Mouse (Mus musculus) heart, adult 11 months (tissue): ENCODE results near the gene Bphl.

Experiments used
- DNase-seq: peaks from one replicate; pipeline ENCODE4 v3.0.0; 2022

Gene Bphl

GRCm38 (mm10) chr13:34053673-34054282, 16.4 kb downstream of the Bphl start:
- no peak for DNase-seq

GRCm38 (mm10) chr13:34054391-34054790, 17.0 kb downstream of the Bphl start:
- no peak for DNase-seq

- DNase-seq: no peak
Observed at GRCm38 (mm10) chr13:34054983-34055382, 17.6 kb downstream of the Bphl start.

- no peak for DNase-seq
Observed at GRCm38 (mm10) chr13:34057252-34057651, 19.9 kb downstream of the Bphl start.

- DNase-seq: no peak
Observed at GRCm38 (mm10) chr13:34060061-34060460, 22.7 kb downstream of the Bphl start.

- no peak for DNase-seq
Observed at GRCm38 (mm10) chr13:34062466-34062865, 25.1 kb downstream of the Bphl start.

GRCm38 (mm10) chr13:34066351-34066750, 29.0 kb downstream of the Bphl start:
- DNase-seq: no peak

GRCm38 (mm10) chr13:34070296-34070695, 32.9 kb downstream of the Bphl start:
- peak; percentile 78 for DNase-seq

GRCm38 (mm10) chr13:34071836-34072235, 34.4 kb downstream of the Bphl start:
- peak; percentile 76 for DNase-seq

GRCm38 (mm10) chr13:34072847-34073246, 35.5 kb downstream of the Bphl start:
- peak; percentile 41 for DNase-seq

GRCm38 (mm10) chr13:34074441-34074840, 37.0 kb downstream of the Bphl start:
- peak; percentile 91 for DNase-seq

GRCm38 (mm10) chr13:34075893-34076292, 38.5 kb downstream of the Bphl start:
- peak; percentile 92 for DNase-seq

- peak; percentile 97 for DNase-seq
Observed at GRCm38 (mm10) chr13:34076561-34077491, 39.4 kb downstream of the Bphl start.

GRCm38 (mm10) chr13:34077492-34078271, 40.3 kb downstream of the Bphl start, which contains the start of gene Tubb2a:
TSS of gene Tubb2a (minus strand) at chr13:34078007.
- peak; percentile 100 for DNase-seq

GRCm38 (mm10) chr13:34078500-34079280, 41.3 kb downstream of the Bphl start:
- DNase-seq: peak; percentile 91

- peak; percentile 79 for DNase-seq
Observed at GRCm38 (mm10) chr13:34079801-34080200, 42.4 kb downstream of the Bphl start.

- peak; percentile 76 for DNase-seq
Observed at GRCm38 (mm10) chr13:34081926-34082325, 44.5 kb downstream of the Bphl start.

GRCm38 (mm10) chr13:34084026-34084750, 46.8 kb downstream of the Bphl start:
- DNase-seq: peak; percentile 98

- peak; percentile 89 for DNase-seq
Observed at GRCm38 (mm10) chr13:34087052-34087812, 49.8 kb downstream of the Bphl start.

GRCm38 (mm10) chr13:34088201-34088649, 50.8 kb downstream of the Bphl start:
- peak; percentile 90 for DNase-seq

GRCm38 (mm10) chr13:34088871-34089288, 51.5 kb downstream of the Bphl start:
- DNase-seq: peak; percentile 92
